Mouse (Mus musculus) heart, embryonic 11.5 days (tissue): ENCODE data around the gene 4930503B20Rik. TPM values are rescaled to one million over a fixed set of nuclear protein-coding genes. Genes with fewer than 3 reads are reported as not detected.

Experiments used
- ATAC-seq: fragments of 200-750 bp; cut with Nextera tagmentation; replicated peaks from 2 replicates; pipeline ENCODE4 v1.8.0; 2017; ENCODE audit warnings: moderate library complexity; ENCODE audit not compliant: insufficient number of reproducible peaks, low FRiP score, low TSS enrichment
- H3K27ac ChIP-seq: fragments of 300-500 bp; sonication (generic); 2 replicates; pipeline ENCODE4 v1.5.1; 2014; ENCODE audit warnings: mild to moderate bottlenecking, low read depth, low read length
- H3K27me3 ChIP-seq: fragments of 300-500 bp; sonication (generic); 2 replicates; pipeline ENCODE4 v1.6.1; 2014; ENCODE audit warnings: mild to moderate bottlenecking, low read length, mixed read lengths; ENCODE audit not compliant: control insufficient read depth, insufficient read depth
- H3K36me3 ChIP-seq: fragments of 300-500 bp; sonication (generic); 2 replicates; pipeline ENCODE4 v1.6.1; 2014; ENCODE audit warnings: mild to moderate bottlenecking, low read length, moderate library complexity, mixed read lengths; ENCODE audit not compliant: control insufficient read depth, insufficient read depth
- H3K4me1 ChIP-seq: fragments of 300-500 bp; sonication (generic); 2 replicates; pipeline ENCODE4 v1.6.1; 2014; ENCODE audit warnings: low read length; ENCODE audit not compliant: control insufficient read depth, insufficient read depth
- H3K4me2 ChIP-seq: fragments of 300-500 bp; sonication (generic); 2 replicates; pipeline ENCODE4 v1.6.1; 2014; ENCODE audit warnings: mild to moderate bottlenecking, moderate library complexity
- H3K4me3 ChIP-seq: fragments of 300-500 bp; sonication (generic); 2 replicates; pipeline ENCODE4 v1.5.1; 2014; ENCODE audit warnings: low read depth, low read length
- H3K9ac ChIP-seq: fragments of 300-500 bp; sonication (generic); 2 replicates; pipeline ENCODE4 v1.6.1; 2014; ENCODE audit warnings: mild to moderate bottlenecking, low read depth, low read length, moderate library complexity
- H3K9me3 ChIP-seq: fragments of 300-500 bp; sonication (generic); replicated peaks from 2 replicates; pipeline ENCODE4 v1.6.1; 2016; ENCODE audit warnings: low read length; ENCODE audit not compliant: control insufficient read depth
- WGBS: fragments of 180-500 bp; shearing (Covaris S2); extraction: QIAGEN DNeasy Blood & Tissue Kit; methylation state at CpG from one replicate; pipeline ENCODE4 v1.1.7; 2014; ENCODE audit not compliant: insufficient replicate concordance; 5-methylcytosine and 5-hydroxymethylcytosine counted together
- polyA plus RNA-seq: library from polyadenylated mRNA; unstranded; fragments of >200 nt; fragmentation: Nextera tagmentation; extraction: Ambion mirVana; gene quantifications from 2 replicates; pipeline ENCODE4 v1.2.1, GENCODE M21; 2014

4930503B20Rik gene
- polyA plus RNA-seq, 1 experiment from 2014 or later = not detected

DNA sequence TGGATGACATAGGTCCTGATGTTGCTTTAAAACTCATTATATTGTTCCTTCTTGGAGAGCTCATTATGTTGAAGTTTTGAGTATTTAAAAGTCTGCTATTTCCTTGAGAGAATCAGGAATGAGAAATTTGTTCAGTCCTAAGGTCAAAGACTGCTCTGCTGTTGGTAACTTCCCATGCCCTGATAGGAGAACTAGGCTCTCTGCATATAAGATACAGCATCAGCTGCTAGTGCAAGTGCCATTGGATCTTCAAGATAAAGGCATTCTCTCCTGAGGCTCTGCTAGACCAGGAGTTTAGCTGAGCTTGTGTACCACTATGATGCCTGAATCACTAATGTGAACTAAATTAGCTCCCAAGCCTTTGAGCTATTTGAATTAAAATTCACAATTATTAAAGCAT is 33.2 kb downstream of the 4930503B20Rik start:
- Histone ChIP-seq H3K36me3 (no peaks in the 10 kb centered on the region), H3K9ac (no peak overlapping the region), H3K4me1 (no peaks in the 10 kb centered on the region; the same call in 1 of the 2 replicates), H3K9me3 (no peaks in the 10 kb centered on the region), H3K4me3 (no peak overlapping the region), H3K4me2 (no peak overlapping the region), H3K27me3 (no peaks in the 10 kb centered on the region), H3K27ac (no peak overlapping the region)
- no peak for ATAC-seq

- 64% methylated on average over 5 of the region's 5 CpGs for WGBS
- Histone ChIP-seq H3K9me3 (no peaks in the 10 kb centered on the region), H3K36me3 (no peaks in the 10 kb centered on the region), H3K4me2 (no peak overlapping the region), H3K4me1 (no peaks in the 10 kb centered on the region; the same call in 1 of the 2 replicates), H3K9ac (no peak overlapping the region), H3K4me3 (no peak overlapping the region), H3K27me3 (no peaks in the 10 kb centered on the region), H3K27ac (no peak overlapping the region)
- no peak for ATAC-seq
Observed at GRCm38 (mm10) chr3:146616533-146617283, 34.4 kb downstream of the 4930503B20Rik start.

GRCm38 (mm10) chr3:146615496-146615895 is 35.6 kb downstream of the 4930503B20Rik start, which contains the start of gene Dnase2b:
Gene Dnase2b (minus strand): TSS chr3:146615596.
- H3K27me3 ChIP-seq = no peaks in the 10 kb centered on the region

GRCm38 (mm10) chr3:146611821-146612220 is 39.3 kb downstream of the 4930503B20Rik start:
- Histone ChIP-seq H3K4me3 (no peak overlapping the region), H3K36me3 (no peaks in the 10 kb centered on the region), H3K27me3 (no peaks in the 10 kb centered on the region), H3K27ac (no peak overlapping the region), H3K9me3 (no peaks in the 10 kb centered on the region), H3K9ac (no peak overlapping the region), H3K4me2 (no peak overlapping the region), H3K4me1 (no peaks in the 10 kb centered on the region)
- WGBS = 66% methylated on average over 4 of the region's 4 CpGs
- no peak for ATAC-seq

More at GRCm38 (mm10) chr3:146615496-146615895, 35.6 kb downstream of the 4930503B20Rik start, which contains the start of gene Dnase2b:
- WGBS = 79% methylated on average over 4 of the region's 4 CpGs
- Histone ChIP-seq H3K4me1 (no peaks in the 10 kb centered on the region; the same call in 1 of the 2 replicates), H3K4me3 (no peak within 1 kb of the TSS), H3K36me3 (no peaks in the 10 kb centered on the region), H3K9ac (no peak within 1 kb of the TSS), H3K27ac (no peak within 1 kb of the TSS), H3K4me2 (no peak within 1 kb of the TSS), H3K9me3 (no peaks in the 10 kb centered on the region)
- no peak for ATAC-seq

DNA sequence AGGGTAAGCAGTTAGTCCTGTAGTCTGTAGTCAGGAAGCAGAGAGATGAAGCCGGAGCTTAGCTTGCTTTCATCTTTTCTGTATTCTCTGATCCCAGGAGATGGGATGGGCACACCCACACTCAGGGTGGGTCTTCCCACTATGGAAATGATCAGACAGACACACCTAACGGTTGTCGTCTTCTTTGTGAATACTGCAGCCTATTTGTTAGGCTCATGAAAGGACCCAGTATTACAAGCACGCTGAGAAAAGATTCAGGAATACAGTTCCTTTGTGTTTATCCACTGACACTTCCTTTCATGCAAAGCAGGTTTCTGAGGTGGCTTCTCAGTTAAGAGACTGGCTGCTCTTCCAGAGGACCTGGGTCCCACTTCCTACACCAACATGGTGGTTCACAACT is 39.9 kb downstream of the 4930503B20Rik start:
- no peaks in the 10 kb centered on the region for H3K4me1 ChIP-seq

DNA sequence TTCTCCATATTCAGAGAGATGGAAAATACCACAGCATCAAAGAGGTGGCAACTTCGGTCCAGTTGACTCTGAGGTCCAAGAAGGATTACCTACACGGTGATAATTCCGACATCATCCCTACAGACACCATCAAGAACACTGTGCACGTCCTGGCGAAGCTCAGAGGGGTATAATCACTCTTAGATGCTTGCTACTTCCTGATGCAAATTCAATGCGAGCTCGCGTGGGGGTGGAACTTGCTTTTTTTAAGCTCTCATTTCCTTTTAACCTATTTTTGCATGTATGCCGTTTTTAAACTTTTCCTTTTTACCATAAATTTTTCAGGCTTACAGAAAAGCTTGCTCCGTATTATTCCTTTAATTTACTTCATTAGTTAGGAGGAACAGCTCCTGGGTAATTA is 40.8 kb downstream of the 4930503B20Rik start:
- Histone ChIP-seq H3K27ac (no peak overlapping the region), H3K9me3 (no peaks in the 10 kb centered on the region), H3K4me3 (no peak overlapping the region)

More for the DNA sequence above, 39.9 kb downstream of the 4930503B20Rik start:
- Histone ChIP-seq H3K4me3 (no peak overlapping the region), H3K27me3 (no peaks in the 10 kb centered on the region), H3K36me3 (no peaks in the 10 kb centered on the region), H3K9me3 (no peaks in the 10 kb centered on the region), H3K4me2 (no peak overlapping the region), H3K9ac (no peak overlapping the region), H3K27ac (no peak overlapping the region)
- ATAC-seq = no peak
- 77% methylated on average over 4 of the region's 4 CpGs for WGBS

GRCm38 (mm10) chr3:146607368-146607767 is 43.7 kb downstream of the 4930503B20Rik start:
- Histone ChIP-seq H3K4me2 (no peak overlapping the region), H3K9me3 (no peaks in the 10 kb centered on the region), H3K27me3 (no peaks in the 10 kb centered on the region), H3K9ac (no peak overlapping the region), H3K27ac (no peak overlapping the region), H3K36me3 (no peaks in the 10 kb centered on the region), H3K4me3 (no peak overlapping the region), H3K4me1 (peaks cover 4% of the 10 kb centered on the region)
- WGBS = 42% methylated on average over 1 of the region's 1 CpGs
- ATAC-seq = no peak

More for the DNA sequence above, 40.8 kb downstream of the 4930503B20Rik start:
- no peak for ATAC-seq
- H3K4me1 ChIP-seq = no peaks in the 10 kb centered on the region
- no peaks in the 10 kb centered on the region for H3K36me3 ChIP-seq
- WGBS = 76% methylated on average over 10 of the region's 10 CpGs
- H3K9ac ChIP-seq = no peak overlapping the region
- no peak overlapping the region for H3K4me2 ChIP-seq
- H3K27me3 ChIP-seq = no peaks in the 10 kb centered on the region

GRCm38 (mm10) chr3:146604647-146605046 is 46.5 kb downstream of the 4930503B20Rik start:
- Histone ChIP-seq H3K4me2 (no peak overlapping the region), H3K4me3 (no peak overlapping the region), H3K4me1 (peaks cover 23% of the 10 kb centered on the region), H3K9me3 (no peaks in the 10 kb centered on the region), H3K36me3 (no peaks in the 10 kb centered on the region), H3K9ac (no peak overlapping the region), H3K27me3 (no peaks in the 10 kb centered on the region), H3K27ac (no peak overlapping the region)
- 61% methylated on average over 9 of the region's 9 CpGs for WGBS
- no peak for ATAC-seq

- ATAC-seq = no peak
- no peak overlapping the region for H3K9ac ChIP-seq
- WGBS = 85% methylated on average over 3 of the region's 3 CpGs
Observed at GRCm38 (mm10) chr3:146602531-146602930, 48.6 kb downstream of the 4930503B20Rik start.

More at GRCm38 (mm10) chr3:146602531-146602930, 48.6 kb downstream of the 4930503B20Rik start:
- no peak overlapping the region for H3K4me3 ChIP-seq
- H3K4me2 ChIP-seq = no peak overlapping the region
- H3K4me1 ChIP-seq = peaks cover 23% of the 10 kb centered on the region
- no peaks in the 10 kb centered on the region for H3K9me3 ChIP-seq
- no peaks in the 10 kb centered on the region for H3K36me3 ChIP-seq
- no peak overlapping the region for H3K27ac ChIP-seq
- no peaks in the 10 kb centered on the region for H3K27me3 ChIP-seq
